Mouse (Mus musculus): ENCODE measurements around the gene Zc3h10. TPM values are rescaled to one million over a fixed set of nuclear protein-coding genes. Genes with fewer than 3 reads are reported as not detected.

Gene Zc3h10
- total and polyA plus RNA-seq, 2 experiments from 2014 or later, result 12.8 to 15.0 TPM

DNA sequence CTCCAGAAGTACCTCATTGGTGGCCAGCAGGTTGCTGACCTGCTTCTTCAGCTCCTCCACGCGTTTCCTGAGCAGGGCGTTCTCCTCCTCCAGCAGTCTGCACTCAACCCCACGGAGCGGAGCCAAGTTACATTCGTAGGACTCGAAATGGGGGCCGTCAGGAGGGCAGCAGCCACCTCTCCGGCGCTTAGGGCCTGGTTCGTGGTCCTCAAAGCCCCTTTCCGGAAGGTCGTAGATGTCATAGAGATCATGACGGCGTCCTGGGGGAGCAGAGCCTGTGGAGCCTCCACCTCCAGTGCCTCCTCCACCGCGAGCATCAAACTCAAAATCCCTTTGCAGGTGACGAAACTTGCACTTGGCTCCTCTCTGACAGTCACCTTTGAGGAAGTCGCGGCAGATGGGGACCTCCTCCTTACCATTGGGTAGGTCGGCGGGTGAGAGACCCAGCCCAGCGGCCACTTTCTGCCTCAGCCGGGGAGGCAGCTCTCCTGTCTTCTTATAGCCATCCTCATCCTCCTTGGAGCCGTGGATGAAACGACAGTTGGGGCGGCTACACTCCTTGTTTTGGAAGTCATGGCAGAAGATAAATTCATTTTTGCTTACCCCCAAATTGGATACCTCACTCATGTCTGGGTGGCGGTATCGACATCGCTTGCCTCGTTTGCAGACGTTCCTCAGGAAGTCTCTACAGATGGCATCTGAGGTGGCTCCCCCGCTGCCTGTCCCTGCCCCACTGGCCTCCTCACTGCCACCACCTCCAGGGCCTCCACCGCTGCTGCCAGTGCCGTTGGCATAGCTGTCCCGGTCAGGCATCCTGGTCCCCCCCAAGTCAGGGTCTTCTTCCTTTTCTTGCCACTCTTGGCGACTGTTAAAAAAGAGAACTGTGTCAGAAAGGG, 2.7 kb downstream of the Zc3h10 start:
- no peak overlapping the region for H3K9ac ChIP-seq
- H3K4me2 ChIP-seq (ENCODE audit: low read depth), result no peak overlapping the region
- H3K36me3 ChIP-seq (ENCODE audit: insufficient read depth), result peaks cover 31% of the 10 kb centered on the region
- H3K4me3 ChIP-seq (ENCODE audit: low read depth, low read length), result no peak overlapping the region
- H3K4me1 ChIP-seq (ENCODE audit: insufficient read depth), result peaks cover 7% of the 10 kb centered on the region; the same call in 1 of the 2 replicates
- WGBS, result 96% methylated on average over 37 of the region's 37 CpGs
- H3K27ac ChIP-seq (ENCODE audit: low read depth, low read length), result no peak overlapping the region
- no peak for ATAC-seq
- no peak for DNase-seq
- H3K9me3 ChIP-seq (ENCODE audit: low read length), result no peaks in the 10 kb centered on the region
- H3K27me3 ChIP-seq (ENCODE audit: insufficient read depth, low read length), result no peaks in the 10 kb centered on the region
- no peak for TF ChIP-seq CTCF (IDR thresholded peaks at IDR 0.05; ENCODE audit: low read depth)

DNA sequence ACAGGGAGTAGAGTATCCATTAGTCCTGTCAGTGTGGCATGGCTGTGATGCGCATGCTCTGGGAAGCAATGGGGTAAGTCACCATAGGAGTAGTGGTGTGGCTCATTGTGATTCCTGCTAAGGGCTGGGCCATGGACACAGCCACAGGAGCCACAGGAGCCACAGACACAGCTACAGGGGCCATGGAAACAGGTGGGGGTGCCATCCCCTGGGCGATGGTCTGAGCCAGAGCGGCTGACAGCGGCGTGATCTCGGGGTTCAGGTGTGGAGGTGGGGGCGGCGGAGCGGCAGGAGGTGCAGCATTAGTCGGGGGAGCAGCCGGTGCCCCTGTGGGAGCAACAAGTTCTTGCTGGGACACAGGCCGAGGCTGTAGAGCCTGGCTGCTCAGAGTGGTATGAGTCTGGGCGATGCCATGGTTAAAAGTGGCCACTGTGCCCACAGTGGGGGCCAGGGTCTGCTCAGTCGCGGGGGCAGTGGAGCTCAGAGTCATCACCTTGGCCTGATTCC, 3.4 kb downstream of the Zc3h10 start:
- Histone ChIP-seq H3K9me3 (ENCODE audit: low read length) (no peaks in the 10 kb centered on the region), H3K27ac (ENCODE audit: low read depth, low read length) (no peak overlapping the region), H3K9ac (no peak overlapping the region), H3K36me3 (ENCODE audit: insufficient read depth) (peaks cover 31% of the 10 kb centered on the region), H3K4me1 (ENCODE audit: insufficient read depth) (peaks cover 7% of the 10 kb centered on the region; the same call in 1 of the 2 replicates), H3K27me3 (ENCODE audit: insufficient read depth, low read length) (no peaks in the 10 kb centered on the region), H3K4me2 (ENCODE audit: low read depth) (no peak overlapping the region), H3K4me3 (ENCODE audit: low read depth, low read length) (no peak overlapping the region)
- WGBS, result 97% methylated on average over 15 of the region's 15 CpGs
- no peak for DNase-seq
- no peak for ATAC-seq
- TF ChIP-seq CTCF (IDR thresholded peaks at IDR 0.05; ENCODE audit: low read depth), result no peak

DNA sequence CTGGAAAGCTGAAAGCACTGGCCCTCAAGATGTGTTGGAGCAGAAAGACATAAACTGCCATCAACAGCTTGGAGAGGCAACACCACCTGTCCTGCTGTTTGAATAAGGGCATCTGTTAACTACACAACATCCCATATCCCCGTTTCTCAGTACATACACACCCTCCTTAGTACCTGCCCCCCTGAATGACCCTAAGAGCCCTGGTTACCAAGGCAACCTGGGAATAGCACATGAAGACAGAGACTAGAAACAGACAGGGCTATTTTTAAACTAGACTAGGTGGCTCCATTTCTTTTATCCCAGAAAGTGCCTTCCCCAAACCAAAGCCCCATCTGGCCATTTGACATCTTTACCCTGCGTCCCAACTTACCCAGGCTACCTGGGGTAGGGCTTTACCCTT, 4.5 kb downstream of the Zc3h10 start:
- no peak for ATAC-seq
- WGBS, result 66% methylated on average over 2 of the region's 2 CpGs
- peaks cover 7% of the 10 kb centered on the region; the same call in 1 of the 2 replicates for H3K4me1 ChIP-seq (ENCODE audit: insufficient read depth)
- no peak overlapping the region for H3K27ac ChIP-seq (ENCODE audit: low read depth, low read length)
- no peak for DNase-seq
- no peak overlapping the region for H3K4me2 ChIP-seq (ENCODE audit: low read depth)
- H3K27me3 ChIP-seq (ENCODE audit: insufficient read depth, low read length), result no peaks in the 10 kb centered on the region
- no peak overlapping the region for H3K9ac ChIP-seq
- H3K36me3 ChIP-seq (ENCODE audit: insufficient read depth), result peaks cover 31% of the 10 kb centered on the region
- no peak overlapping the region for H3K4me3 ChIP-seq (ENCODE audit: low read depth, low read length)
- no peaks in the 10 kb centered on the region for H3K9me3 ChIP-seq (ENCODE audit: low read length)
- no peak for TF ChIP-seq CTCF (IDR thresholded peaks at IDR 0.05; ENCODE audit: low read depth)

DNA sequence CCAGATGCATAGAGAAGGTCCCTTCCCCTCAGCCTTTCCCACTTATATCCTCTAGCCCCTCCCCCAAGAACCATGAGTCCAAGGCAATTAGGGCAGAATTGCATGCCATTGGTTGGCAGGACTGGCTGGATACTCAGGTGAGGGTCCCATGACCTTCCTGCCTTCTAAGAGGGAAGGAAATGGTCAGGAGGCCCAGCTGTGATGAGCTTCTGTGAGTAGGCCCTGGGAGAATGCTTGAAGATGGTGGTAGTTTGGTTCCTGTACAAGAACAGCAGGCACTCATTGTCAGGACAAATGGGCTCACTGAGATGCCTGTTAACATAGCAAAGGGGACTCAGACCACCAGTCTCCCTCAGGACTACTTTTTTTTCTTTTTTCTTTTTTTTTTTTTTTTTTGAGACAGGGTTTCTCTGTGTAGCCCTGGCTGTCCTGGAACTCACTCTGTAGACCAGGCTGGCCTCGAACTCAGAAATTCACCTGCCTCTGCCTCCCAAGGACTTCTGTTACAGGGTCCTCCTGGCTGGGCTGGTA, 9.2 kb downstream of the Zc3h10 start:
- ATAC-seq, result no peak
- no peak overlapping the region for H3K27ac ChIP-seq (ENCODE audit: low read depth, low read length)
- H3K9me3 ChIP-seq (ENCODE audit: low read length), result no peaks in the 10 kb centered on the region
- WGBS, result 89% methylated on average over 1 of the region's 1 CpGs
- no peak for DNase-seq
- peaks cover 7% of the 10 kb centered on the region for H3K36me3 ChIP-seq (ENCODE audit: insufficient read depth)
- H3K4me1 ChIP-seq (ENCODE audit: insufficient read depth), result no peaks in the 10 kb centered on the region
- no peaks in the 10 kb centered on the region for H3K27me3 ChIP-seq (ENCODE audit: insufficient read depth, low read length)
- no peak overlapping the region for H3K4me2 ChIP-seq (ENCODE audit: low read depth)
- TF ChIP-seq CTCF (IDR thresholded peaks at IDR 0.05; ENCODE audit: low read depth), result no peak
- H3K4me3 ChIP-seq (ENCODE audit: low read depth, low read length), result no peak overlapping the region
- H3K9ac ChIP-seq, result no peak overlapping the region

DNA sequence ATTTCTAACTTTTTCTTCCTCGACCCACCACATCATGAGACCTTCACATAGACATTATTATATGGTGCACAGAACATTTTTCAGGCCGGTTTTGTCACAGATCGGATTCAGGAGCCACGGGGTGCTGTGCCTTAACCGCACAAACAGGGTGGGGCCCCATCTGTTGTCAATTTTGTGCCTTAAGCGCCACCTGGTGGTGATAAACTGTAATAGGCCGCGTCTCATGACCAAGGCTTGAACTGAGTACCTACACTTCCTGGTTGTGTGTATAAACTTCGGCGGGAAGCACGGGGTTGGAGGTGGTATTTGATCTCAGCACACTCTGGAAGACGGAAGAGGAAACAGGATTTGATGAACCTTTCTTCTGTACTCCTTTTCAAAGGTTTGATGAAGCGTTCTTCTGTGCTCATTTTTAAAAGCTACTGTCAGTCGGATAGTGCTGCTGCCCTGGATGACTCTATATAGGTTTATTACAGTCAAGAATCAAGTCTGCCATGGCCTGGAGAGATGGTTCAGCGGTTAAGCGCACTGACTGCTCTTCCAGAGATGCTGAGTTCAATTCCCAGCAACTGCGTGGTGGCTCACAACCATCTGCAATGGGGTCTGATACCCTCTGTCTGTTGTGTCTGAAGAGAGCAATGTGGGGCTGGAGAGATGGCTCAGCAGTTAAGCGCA, 11.2 kb downstream of the Zc3h10 start:
- DNase-seq, result peak; percentile 92
- Histone ChIP-seq H3K4me3 (ENCODE audit: low read depth, low read length) (0 out of 2 replicates have a peak overlapping the region, but pooled peaks have one; percentile 1), H3K9ac (no peak overlapping the region), H3K27me3 (ENCODE audit: insufficient read depth, low read length) (no peaks in the 10 kb centered on the region), H3K9me3 (ENCODE audit: low read length) (no peaks in the 10 kb centered on the region), H3K27ac (ENCODE audit: low read depth, low read length) (no peak overlapping the region), H3K4me1 (ENCODE audit: insufficient read depth) (no peaks in the 10 kb centered on the region), H3K36me3 (ENCODE audit: insufficient read depth) (no peaks in the 10 kb centered on the region), H3K4me2 (ENCODE audit: low read depth) (peak overlapping the region; percentile 22)
- ATAC-seq, result peak; percentile 96
- 14% methylated on average over 18 of the region's 18 CpGs for WGBS
- TF ChIP-seq CTCF (IDR thresholded peaks at IDR 0.05; ENCODE audit: low read depth), result peak; percentile 92

DNA sequence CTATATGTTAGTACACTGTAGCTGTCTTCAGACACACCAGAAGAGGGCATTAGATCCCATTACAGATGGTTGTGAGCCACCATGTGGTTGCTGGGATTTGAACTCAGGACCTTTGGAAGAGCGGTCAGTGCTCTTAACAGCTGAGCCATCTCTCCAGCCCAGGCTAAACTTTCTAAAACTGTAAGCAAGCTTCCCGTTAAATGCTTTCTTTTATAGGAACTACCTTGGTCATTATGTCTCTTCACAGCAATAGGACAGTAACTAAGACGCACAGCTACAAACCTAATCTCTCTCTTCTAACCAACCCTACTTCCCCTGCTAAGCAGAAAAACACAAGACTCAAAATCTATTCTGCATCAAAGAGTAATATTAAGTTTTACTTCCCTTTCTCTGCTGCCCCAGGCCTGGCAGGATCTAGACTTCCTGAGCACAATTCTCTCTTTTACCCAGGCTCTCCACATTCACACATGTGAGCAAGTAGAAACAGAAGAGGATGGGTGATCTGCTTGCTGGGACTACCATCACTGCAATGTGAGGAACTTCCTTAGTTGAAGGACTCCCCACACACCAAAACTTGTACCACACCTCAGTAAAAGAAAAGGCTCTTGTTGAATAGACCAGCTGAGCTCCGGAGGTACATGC, 11.8 kb downstream of the Zc3h10 start:
- Histone ChIP-seq H3K9ac (no peak overlapping the region), H3K27me3 (ENCODE audit: insufficient read depth, low read length) (no peaks in the 10 kb centered on the region), H3K4me3 (ENCODE audit: low read depth, low read length) (0 out of 2 replicates have a peak overlapping the region, but pooled peaks have one; percentile 1), H3K9me3 (ENCODE audit: low read length) (no peaks in the 10 kb centered on the region), H3K27ac (ENCODE audit: low read depth, low read length) (no peak overlapping the region), H3K4me1 (ENCODE audit: insufficient read depth) (no peaks in the 10 kb centered on the region), H3K36me3 (ENCODE audit: insufficient read depth) (no peaks in the 10 kb centered on the region), H3K4me2 (ENCODE audit: low read depth) (peak overlapping the region; percentile 22)
- DNase-seq (no peak), ATAC-seq (peak; percentile 34; the same call in 1 of the 2 replicates)
- no peak for TF ChIP-seq CTCF (IDR thresholded peaks at IDR 0.05; ENCODE audit: low read depth)
- WGBS, result 76% methylated on average over 4 of the region's 4 CpGs
